Mouse (Mus musculus): Measurements from ENCODE around the gene Smndc1.

- no peak for TF ChIP-seq EP300 (IDR thresholded peaks at IDR 0.05)
- TF ChIP-seq CTCF (IDR thresholded peaks at IDR 0.05): no peak
Observed at GRCm38 (mm10) chr19:53391787-53392186, 1.4 kb upstream of the Smndc1 start.

Data from lung, postnatal 0 days (tissue).